13 mouse cellular contexts compared by ENCODE assay signal in genomic region chr3:64984369-64984768, GRCm38 (mm10).
DNase-seq lines count a peak whose midpoint lies in the region; ATAC-seq and TF ChIP-seq lines count a peak whose summit lies in the region.
"Had no signal": no experiment of that assay in that cellular context is flagged by ENCODE, and none has a peak within 500 bp of the region (broad histone marks: within the 10 kb centered on the region; RNA-seq: fewer than 3 reads in every experiment).

No protein-coding gene starts in this region.

- H3K36me3 ChIP-seq in liver, postnatal 0 days (replicated peaks; ENCODE audit: insufficient read depth, low read length), result no peaks in the 10 kb centered on the region
- H3K36me3 ChIP-seq in liver, embryonic 11.5 days (ENCODE audit: control insufficient read depth, insufficient read depth, low read length), result no peaks in the 10 kb centered on the region
- no peaks in the 10 kb centered on the region for H3K36me3 ChIP-seq in midbrain, postnatal 0 days (ENCODE audit: insufficient read depth, low read length)

- TF ChIP-seq CTCF in liver, postnatal 0 days (IDR thresholded peaks at IDR 0.05; ENCODE audit: low read depth), result peak; percentile 17; the same call in 1 of the 2 replicates
- TF ChIP-seq CTCF in brain, embryonic 14.5 days (IDR thresholded peaks at IDR 0.05; ENCODE audit: borderline replicate concordance, extremely low read depth, insufficient read depth, insufficient read length), result peak; percentile 25; the same call in 1 of the 2 replicates
- TF ChIP-seq CTCF in midbrain, postnatal 0 days (IDR thresholded peaks at IDR 0.05), result peak; percentile 81

- no peaks in the 10 kb centered on the region for H3K9me3 ChIP-seq in liver, postnatal 0 days (ENCODE audit: low read length)
- H3K9me3 ChIP-seq in liver, embryonic 11.5 days (ENCODE audit: control insufficient read depth, low read length), result no peaks in the 10 kb centered on the region
- no peaks in the 10 kb centered on the region for H3K9me3 ChIP-seq in midbrain, postnatal 0 days (ENCODE audit: low read length)

- no peaks in the 10 kb centered on the region for H3K27me3 ChIP-seq in liver, postnatal 0 days (ENCODE audit: insufficient read depth, low read length)
- H3K27me3 ChIP-seq in liver, embryonic 11.5 days (replicated peaks; ENCODE audit: control insufficient read depth, insufficient read depth, low read length), result no peaks in the 10 kb centered on the region
- H3K27me3 ChIP-seq in midbrain, postnatal 0 days (ENCODE audit: insufficient read depth, low read length), result no peaks in the 10 kb centered on the region

- H3K4me1 ChIP-seq in liver, postnatal 0 days (ENCODE audit: insufficient read depth), result no peaks in the 10 kb centered on the region
- no peaks in the 10 kb centered on the region for H3K4me1 ChIP-seq in liver, embryonic 11.5 days (replicated peaks; ENCODE audit: control insufficient read depth, insufficient read depth, low read length)
- H3K4me1 ChIP-seq in midbrain, postnatal 0 days (ENCODE audit: insufficient read depth, low read length), result no peaks in the 10 kb centered on the region

- no peak overlapping the region for H3K27ac ChIP-seq in liver, postnatal 0 days (ENCODE audit: low read depth)
- H3K27ac ChIP-seq in liver, embryonic 11.5 days (ENCODE audit: low read depth, low read length), result no peak overlapping the region
- H3K27ac ChIP-seq in midbrain, postnatal 0 days (ENCODE audit: low read depth, low read length), result no peak overlapping the region

- no peak for TF ChIP-seq EP300 in liver, postnatal 0 days (IDR thresholded peaks at IDR 0.05; ENCODE audit: low read depth)

- TF ChIP-seq POLR2A in brain, embryonic 14.5 days (IDR thresholded peaks at IDR 0.05; ENCODE audit: borderline replicate concordance, extremely low read depth, insufficient read depth, insufficient read length, poor library complexity, severe bottlenecking), result no peak

- H3K4me3 ChIP-seq in liver, postnatal 0 days (ENCODE audit: low read depth, low read length), result no peak overlapping the region
- H3K4me3 ChIP-seq in liver, embryonic 11.5 days (ENCODE audit: low read depth, low read length), result no peak overlapping the region
- H3K4me3 ChIP-seq in midbrain, postnatal 0 days (ENCODE audit: low read depth, low read length), result no peak overlapping the region
- H3K4me3 ChIP-seq: myocyte had no signal

- no peak for DNase-seq in frontal cortex, postnatal 10 days (ENCODE audit: low spot score in 2 of 2)
- DNase-seq in liver, postnatal 0 days, result no peak
- no peak for DNase-seq in liver, embryonic 11.5 days (ENCODE audit: low spot score)
- DNase-seq in brain, embryonic 14.5 days (ENCODE audit: low read depth), result peak; percentile 46
- DNase-seq in midbrain, postnatal 0 days (ENCODE audit: low spot score), result peak; percentile 64
- DNase-seq in thymus, postnatal 36 days, result no peak
- DNase-seq: heart, adult 18-20 months; kidney, postnatal 25 days; lung, postnatal 36 days; thymus, adult 18-20 months had no signal

- WGBS in liver, postnatal 0 days (ENCODE audit: insufficient replicate concordance), result 57% methylated on average over 2 of the region's 2 CpGs
- WGBS in liver, embryonic 11.5 days, result 62% methylated on average over 2 of the region's 2 CpGs
- WGBS in midbrain, postnatal 0 days, result 54% methylated on average over 2 of the region's 2 CpGs

- H3K4me2 ChIP-seq in liver, postnatal 0 days (ENCODE audit: low read depth, low read length), result no peak overlapping the region
- H3K4me2 ChIP-seq in liver, embryonic 11.5 days, result no peak overlapping the region
- H3K4me2 ChIP-seq in midbrain, postnatal 0 days (ENCODE audit: low read depth, low read length, poor library complexity, severe bottlenecking), result no peak overlapping the region

- no peak overlapping the region for H3K9ac ChIP-seq in liver, postnatal 0 days (replicated peaks)
- H3K9ac ChIP-seq in liver, embryonic 11.5 days (ENCODE audit: low read depth, low read length), result no peak overlapping the region
- H3K9ac ChIP-seq in midbrain, postnatal 0 days (replicated peaks; ENCODE audit: low read length, poor library complexity, severe bottlenecking), result no peak overlapping the region

- peak; percentile 92 for ATAC-seq in frontal cortex, adult (ENCODE audit: low TSS enrichment)
- ATAC-seq in liver, postnatal 0 days, result no peak
- no peak for ATAC-seq in liver, embryonic 11.5 days (replicated peaks; ENCODE audit: low FRiP score)
- no peak for ATAC-seq in midbrain, postnatal 0 days (ENCODE audit: low FRiP score)
- ATAC-seq in erythroblast, adult 5-6 weeks (replicated peaks; ENCODE audit: low FRiP score, poor library complexity, severe bottlenecking), result no peak

Comparison
In these comparisons a context has a peak if more than half of its experiments do, and no peak if none do; other contexts are left out.
1. DNase-seq: peak in brain, embryonic 14.5 days (single experiment) and midbrain, postnatal 0 days (single experiment); none in frontal cortex, postnatal 10 days (0 of 2), liver, postnatal 0 days (single experiment), liver, embryonic 11.5 days (single experiment) and thymus, postnatal 36 days (0 of 2).
2. CTCF ChIP-seq: peak in every context shown above with its lines; median percentile 81 in midbrain, postnatal 0 days; 25 in brain, embryonic 14.5 days; 17 in liver, postnatal 0 days.